Mouse (Mus musculus) MEL-GATA-1-ER (cell line): ENCODE results near the gene Cdk2.

Experiments
- DNase-seq: peaks from one replicate; pipeline ENCODE4 v3.0.0-alpha.2; 2012; ENCODE audit warnings: low read depth; ENCODE audit errors: extremely low read depth

Cdk2 gene

DNA sequence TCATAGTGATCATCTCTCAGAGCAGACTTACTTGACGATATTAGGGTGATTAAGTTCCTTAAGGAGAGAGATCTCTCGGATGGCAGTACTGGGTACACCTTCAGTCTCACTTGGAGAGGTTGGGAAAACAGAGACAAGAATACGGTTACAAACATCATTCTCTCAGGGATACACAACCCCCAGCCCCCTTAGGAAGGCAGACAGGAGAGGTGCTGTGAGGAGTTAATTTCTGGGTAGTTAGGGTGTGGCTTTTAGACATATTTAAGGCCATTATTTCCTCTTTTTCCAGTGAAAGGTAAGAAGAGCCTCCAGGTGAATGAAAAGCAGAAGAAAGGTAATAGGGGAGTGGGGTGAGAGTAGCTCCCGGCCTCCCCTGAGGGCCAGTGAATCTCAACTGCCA is 936 bp downstream of the Cdk2 start, which contains the start of gene Pmel:
Gene Pmel, plus strand, starts transcription at position 301 of the 400 bp plus-strand sequence.
- DNase-seq, result no peak

DNA sequence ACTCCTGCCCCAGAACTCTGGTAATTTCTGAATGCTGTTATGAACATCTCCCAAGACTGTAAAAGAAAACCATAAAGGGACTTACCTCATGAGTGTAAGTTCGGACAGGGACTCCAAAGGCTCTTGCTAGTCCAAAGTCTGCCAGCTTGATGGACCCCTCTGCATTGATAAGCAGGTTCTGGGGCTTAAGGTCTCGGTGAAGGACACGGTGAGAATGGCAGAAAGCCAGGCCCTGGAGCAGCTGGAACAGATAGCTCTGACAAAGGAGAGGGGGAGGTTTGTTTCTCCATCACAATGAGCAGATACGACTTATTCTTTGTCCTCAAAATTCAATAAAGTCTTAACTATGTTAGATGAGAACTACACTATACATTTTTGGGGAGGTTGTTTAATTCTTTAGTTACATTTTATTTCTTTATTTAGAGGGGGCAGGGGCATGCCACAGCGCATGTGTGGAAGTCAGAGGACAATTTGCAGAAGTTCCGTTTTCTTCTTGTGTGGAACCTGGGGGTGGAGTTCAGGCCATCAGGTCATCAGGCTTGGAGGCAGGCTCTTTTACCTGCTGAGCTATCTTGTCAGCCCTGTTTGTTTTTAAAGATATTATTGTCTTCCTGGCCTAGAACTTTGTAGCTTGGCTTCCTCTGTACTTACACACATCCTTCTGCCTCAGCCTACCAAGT is 2.4 kb downstream of the Cdk2 start:
- peak; percentile 51 for DNase-seq

DNA sequence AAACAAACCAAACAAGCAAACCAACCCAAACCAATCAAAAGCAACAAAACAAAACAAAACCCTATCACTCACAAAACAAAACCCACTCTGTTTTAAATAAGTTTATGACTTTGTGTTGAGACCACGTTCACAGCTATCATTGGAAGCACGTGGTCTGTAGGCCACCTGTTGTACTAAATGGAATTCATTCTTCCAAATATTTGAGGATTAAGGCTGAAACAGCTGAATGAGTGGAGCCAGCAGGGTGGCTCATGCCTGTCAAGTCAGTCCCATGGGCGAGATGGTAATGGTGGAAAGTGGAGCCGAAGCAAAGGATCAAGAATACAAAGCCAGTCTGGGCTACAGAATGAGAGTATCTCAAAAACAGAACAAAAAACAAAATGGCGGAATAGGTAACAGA is 4.1 kb downstream of the Cdk2 start:
- DNase-seq, result no peak

DNA sequence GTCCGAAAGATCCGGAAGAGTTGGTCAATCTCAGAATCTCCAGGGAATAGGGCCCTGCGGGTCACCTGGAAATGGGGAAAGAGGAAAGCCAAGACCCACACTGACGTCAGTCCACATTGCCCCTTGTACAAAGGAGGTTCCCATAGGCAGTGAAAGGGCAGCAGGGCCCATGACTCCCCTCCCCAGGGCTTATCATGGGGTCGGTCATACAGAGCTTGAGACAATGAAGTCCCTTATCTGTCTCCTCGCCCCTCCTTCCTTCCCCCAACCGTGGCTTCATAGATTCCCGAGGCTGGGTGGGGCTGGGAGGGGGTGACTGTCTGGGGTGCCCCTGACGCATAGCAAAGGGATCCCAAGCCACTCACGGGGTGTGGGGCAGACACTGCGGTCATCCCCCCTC is 5.2 kb downstream of the Cdk2 start:
- DNase-seq, result no peak

DNA sequence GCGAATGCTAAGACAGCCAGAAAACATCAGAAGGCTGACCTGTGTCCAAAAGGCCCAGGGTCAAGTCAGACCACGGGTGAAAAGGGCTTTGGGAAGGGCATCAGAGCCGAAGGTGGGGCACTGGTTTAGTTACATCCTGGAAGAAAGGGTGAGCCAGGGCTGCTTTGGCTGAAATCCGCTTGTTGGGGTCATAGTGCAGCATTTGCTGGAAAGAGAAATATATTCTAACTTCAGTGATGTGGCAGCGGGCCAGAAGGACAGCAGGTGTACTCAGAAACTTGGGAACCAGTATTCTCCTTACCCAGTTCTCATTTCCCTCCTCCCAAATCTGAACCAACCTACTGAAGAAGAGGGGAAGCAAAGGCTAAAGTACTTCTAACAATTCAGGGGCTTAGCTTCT is 5.8 kb downstream of the Cdk2 start:
- DNase-seq, result no peak

DNA sequence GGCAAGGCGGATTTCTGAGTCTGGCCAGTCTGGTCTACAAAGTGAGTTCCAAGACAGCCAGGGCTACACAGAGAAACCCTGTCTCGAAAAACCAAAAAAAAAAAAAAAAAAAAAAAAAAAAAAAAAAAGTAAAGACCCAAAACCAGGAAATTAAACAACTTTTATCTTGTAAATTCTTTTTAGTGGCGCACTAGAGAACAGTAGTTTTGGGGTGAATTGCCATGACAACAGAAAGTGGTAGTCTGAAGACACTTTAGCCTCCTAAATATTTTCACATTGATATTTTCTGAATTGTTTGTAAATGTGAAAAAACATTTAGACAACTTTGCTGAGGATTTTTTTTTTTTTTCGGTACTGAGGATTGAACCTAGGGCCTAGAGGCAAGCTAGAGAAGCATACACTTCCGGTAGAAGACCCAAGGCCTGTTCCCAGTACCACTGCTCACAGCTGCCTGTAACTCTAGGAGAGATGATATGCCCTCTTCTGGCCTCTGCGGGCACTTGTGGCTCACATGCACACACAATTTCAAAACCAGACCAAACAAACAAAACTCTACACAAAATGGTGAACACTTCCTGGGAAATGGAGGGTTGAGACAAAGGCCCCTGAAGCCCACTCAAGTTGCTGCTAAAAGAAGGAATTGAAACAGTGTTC is 7.6 kb downstream of the Cdk2 start:
- DNase-seq, result no peak

DNA sequence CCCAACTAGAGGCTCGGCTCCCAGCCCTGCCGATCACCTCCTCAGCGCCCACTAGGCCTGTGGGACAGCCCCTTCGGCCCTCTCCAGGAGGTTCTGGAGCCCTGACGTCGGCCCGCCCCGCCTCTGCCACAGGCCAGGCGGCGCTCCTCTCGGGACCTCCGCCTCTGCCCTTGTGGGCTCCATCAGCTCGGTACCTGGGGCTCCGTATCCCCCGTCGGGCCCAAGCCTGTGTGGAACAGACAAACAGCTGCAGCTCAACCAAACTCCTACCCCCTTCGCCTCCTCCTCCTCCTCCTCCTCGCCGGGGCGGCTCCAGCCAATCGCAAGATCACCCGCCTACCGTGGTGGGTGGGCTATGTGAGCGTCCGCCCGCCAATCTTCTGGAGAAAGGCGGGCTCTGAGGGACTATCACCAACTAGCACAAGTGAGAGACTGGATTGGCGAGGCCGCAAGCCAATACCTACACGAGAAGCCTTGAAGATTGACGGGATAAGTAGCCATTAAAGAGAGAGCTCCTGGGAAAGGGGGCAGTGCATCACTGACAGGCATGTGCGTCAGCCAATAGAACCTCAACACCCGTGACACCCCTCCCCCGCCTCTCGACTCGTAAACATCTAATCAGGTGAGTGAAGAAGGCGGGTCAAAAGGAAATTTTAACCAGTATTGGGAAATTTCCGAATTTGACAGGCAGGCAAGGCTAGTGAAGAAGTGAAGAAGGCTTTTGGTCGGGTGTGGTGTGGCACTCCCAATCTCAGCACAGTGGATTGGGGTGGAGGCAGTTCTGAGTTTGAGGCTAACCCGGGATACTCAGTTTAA is 8.6 kb downstream of the Cdk2 start, which contains the start of gene Rab5b:
Gene Rab5b, minus strand, starts transcription at position 273 of the 816 bp plus-strand sequence.
- peak; percentile 99 for DNase-seq

DNA sequence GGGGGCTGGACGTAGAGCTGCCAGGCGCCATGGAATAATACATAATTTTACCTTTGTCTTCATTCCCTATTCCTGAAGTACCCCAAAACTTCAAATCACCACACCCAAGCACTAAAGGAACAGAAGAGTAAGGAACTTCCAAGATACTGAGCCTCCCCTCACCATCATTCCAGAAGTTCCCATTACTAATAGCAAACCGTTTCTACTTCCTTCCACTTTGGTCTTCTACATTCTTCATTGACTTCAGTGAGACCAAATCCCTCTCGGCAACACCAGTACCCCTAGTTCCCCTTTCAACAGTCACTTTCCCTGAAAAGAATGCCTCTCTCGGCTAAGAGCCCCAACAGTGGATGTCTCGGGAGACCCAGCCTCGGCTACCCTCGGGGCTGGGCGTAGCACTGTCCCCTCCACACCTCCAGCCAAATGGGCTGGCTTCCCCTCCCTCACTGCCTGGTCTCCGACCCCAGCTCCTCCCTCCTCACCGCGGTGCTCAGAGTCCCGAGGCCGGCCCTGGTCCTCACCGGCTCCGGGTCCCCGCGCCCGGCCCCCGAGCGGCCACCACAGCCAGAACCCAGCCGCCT is 9.3 kb downstream of the Cdk2 start:
- peak; percentile 64 for DNase-seq

DNA sequence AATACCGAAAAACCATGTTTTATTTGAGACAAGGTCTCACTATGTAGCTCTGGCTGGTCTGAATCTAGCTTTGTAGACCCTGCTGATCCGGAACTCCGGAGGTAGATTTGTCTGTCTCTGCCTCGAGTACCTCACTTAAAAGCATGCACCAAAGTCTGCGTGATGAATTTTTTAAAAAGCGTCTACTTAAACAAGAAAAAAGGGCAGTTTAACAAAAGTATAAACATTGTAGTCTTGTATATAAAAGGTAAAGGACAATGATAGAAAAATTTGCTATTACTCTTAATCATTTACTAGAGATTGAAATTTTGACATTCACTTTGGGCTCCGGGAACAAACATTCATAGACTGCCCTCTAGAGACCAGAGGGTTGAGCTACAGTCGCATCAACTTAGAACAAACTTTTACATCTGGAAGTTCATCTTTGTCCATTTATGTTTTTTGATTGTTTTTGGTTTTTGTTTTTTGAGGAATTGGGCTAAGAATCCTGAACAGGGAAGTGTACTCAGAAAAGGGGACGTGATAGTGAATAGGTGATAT is 30.3 kb downstream of the Cdk2 start:
- DNase-seq, result peak; percentile 53

DNA sequence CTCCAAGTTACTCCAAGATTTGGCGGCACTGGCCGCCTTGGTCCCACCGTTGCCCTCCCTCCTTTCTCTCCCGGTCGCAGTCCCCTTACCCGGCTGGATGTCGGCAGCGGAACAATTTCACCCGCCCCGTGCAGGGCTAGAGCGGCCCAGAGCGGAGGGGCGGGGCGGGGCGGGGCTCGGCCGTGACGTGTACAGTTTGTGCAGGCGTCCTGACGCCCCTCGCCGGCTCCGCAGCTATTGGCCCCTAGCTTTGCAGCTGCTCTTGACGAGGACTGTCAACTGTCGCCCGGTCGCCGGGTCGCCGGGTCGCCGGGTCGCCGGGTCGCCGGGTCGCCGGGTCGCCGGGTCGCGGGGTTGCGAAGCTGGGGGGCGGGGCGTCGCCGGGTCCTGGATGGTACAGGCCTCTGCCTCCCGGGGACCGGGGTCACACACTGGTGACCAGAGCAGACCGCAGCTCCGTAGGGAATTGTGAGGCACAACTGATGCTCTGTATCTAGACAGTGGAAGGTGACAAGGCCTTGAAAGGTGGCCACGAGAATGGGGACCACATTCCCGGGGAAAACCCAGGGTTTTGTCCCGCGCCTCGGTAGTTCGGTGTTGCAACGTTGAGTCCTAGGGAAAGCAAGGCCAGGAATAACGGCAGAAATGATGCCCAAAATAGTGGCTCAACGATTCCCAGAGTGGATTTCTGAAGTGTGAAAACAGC is 30.9 kb downstream of the Cdk2 start, which contains the start of gene Suox:
Gene Suox, minus strand, starts transcription at position 311 of the 706 bp plus-strand sequence.
- DNase-seq, result peak; percentile 54

DNA sequence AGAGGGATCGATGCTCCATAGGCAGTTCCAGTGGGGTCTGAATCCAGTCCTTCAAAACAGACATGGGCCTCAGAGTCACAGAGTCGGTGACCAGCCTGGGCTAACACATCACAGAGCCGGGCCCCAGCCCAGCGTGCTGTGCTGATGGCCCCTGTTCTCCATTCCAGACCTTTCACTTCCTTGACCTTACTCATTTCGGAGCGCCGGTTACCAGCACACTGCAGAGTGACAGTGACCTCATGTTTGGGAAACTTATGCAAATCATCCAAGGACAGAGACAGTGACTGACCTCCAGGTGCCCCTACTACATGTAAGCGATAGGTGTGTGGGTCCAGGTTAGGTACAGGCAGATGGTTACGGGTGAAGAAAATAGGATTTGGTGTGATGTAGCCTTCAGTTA is 33.7 kb downstream of the Cdk2 start:
- DNase-seq, result no peak

DNA sequence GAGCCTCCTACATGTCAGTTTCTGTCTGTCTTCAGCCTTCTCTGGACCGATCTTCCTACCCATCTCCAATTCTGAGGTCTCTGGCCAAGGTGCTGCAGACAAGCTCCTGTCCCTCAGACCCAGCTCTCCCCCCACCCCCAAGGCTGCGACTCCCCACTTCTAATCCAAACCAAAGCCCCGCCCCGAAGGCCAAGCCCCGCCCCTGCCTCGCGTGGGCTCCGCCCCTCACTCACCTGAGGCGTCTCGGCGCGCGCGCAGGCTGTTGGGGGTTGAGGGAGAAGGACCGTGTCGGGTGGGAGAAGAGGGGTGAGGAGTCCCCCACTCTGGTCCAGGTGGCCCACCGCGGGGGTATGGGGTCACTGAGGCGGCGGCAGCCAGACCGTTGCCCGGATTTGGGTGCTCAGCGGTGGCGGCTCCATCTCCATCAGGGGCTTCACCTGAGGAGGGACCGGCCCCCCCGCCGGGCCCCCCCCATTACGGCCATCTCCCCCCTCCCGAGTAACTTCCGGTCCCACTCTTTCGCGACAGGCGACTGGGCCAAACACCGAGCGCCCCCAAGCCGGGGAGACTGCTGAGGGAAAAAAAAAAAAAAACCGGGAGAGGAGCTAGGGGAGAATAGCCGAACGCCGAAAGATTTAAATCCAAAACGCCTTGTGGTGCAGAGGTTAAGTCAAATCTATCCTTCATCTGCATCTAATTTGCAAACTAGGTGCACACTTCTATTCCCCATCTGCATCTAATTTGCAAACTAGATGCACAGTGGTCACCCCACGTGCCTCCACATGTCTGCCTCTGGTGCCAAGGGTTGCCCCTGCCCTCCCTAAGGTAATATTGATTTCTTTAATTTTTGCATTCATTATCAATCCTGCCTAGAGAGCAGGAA is 35.8 kb downstream of the Cdk2 start:
- DNase-seq, result no peak

DNA sequence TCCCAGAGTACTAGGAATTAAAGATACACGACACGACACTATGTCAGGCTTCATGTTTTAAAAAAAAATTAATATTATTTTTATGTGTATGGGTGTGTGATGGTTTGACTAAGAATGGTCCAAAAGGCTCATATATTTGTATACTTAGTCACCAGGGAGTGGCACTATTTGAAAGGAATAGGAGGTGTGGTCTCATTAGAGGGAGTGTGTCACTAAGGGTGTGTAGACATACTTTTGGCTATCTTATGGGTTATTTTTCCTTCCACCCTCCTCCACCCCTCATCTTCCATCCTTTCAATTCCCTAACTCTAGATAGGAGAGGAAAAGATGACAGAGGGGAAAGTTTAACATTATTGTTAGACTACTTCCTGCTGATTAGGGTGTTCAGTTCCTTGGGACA is 39.0 kb downstream of the Cdk2 start:
- no peak for DNase-seq

DNA sequence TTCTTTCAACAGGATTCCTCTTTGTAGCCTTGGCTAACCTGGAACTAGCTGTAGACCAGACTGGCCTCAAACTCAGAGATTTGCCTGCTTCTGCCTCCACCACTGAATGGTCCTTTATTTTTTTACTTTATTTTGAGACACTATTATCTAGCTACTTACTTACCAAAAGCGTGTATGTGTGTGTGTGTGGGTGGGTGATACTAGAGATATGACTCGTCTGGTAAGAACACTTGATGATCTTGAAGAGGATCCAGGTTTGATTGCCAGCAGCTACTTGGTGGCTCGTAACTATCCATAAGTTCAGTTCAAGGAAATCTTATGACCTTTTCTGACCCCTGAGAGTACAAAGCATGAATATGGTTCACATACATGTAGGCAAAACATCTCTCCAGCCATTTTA is 39.5 kb downstream of the Cdk2 start:
- DNase-seq, result no peak

DNA sequence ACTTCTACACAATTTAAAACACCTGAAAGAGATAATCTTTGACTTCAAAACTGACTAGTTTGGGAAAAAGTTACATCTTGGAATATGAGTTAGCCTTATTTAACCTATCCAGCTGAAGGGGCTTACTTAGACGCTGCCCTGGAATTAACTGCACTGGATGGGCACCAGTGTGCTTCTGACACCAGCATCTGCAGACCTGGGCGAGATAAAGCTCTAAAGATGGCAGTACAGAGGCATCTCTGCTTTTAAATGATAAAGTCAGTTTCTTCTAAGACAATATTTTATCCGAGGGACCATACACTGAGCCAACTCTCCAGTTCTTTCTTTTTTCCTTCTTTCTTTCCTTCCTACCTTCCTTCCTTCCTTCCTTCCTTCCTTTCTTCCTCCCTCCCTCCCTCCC is 40.0 kb downstream of the Cdk2 start:
- DNase-seq, result no peak

DNA sequence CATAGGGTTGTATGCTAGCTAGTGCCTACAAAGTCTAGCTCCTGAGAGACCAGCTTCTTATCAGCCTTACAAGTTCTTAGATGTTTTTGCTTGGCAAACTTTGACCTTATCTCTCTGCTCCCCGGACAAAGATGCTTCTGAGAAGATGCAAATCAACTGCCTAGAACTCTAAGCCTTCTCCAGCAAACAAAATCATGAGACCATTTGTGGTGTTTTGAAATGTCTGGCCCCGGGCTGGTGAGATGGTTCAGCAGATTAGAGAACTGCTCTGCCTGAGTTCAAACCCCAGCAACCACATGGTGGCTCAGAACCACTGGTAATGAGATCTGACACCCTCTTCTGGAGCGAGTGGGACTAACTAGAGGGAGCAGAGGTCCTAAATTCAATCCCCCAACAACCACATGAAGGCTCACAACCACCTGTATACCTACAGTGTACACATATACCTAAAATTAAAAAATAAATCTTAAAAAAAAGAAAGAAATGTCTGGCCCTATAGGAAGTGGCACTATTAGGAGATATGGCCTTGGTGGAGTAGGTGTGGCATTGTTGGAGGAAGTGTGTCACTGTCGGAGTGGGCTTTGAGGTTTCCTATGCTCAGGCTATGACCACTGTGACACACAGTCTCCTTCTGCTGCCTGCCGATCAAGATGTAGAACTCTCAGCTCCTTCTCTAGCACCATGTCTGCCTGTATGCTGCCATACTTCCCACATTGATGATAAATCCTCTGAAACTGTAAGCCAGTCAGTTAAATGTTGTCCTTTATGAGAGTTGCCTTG is 41.2 kb downstream of the Cdk2 start:
- DNase-seq, result peak; percentile 26

DNA sequence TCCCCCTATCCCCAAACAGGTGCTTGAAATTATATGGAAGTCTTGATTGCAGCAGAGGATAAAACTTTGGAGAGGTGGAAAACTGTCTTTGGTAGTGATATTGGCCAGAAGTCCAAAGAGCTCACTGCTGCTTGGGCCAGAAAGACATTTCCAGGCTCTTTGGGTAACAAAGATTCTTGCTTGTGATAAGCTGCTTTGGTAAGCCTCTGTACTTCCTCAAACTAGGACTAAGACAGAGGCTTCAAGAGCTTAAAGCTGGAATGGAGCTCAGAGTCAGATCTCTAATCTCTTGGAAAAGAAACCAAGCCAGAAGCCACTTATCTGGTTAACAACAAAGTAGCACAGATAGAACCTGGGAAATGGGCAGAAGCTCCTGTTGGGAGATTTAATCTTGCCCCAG is 42.4 kb downstream of the Cdk2 start:
- no peak for DNase-seq

DNA sequence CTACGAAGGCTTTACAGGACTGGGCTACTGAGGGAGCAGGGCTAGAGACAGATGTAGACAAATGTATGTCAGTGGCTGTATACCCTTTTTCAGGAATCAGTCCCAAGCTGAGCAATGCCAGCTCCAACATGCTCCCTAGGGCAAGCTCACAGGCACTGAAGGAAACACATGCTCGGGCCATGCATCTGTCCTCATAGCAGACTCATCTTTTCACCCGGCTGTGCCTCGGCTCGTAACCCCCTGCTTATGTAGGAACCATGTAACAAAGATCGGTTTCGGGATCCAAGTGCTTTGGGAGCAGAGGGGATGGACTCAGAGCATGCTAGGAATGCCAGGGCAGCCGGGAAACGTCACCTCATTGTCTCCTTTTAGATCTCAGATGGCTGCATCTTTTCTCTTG is 45.3 kb downstream of the Cdk2 start:
- no peak for DNase-seq

DNA sequence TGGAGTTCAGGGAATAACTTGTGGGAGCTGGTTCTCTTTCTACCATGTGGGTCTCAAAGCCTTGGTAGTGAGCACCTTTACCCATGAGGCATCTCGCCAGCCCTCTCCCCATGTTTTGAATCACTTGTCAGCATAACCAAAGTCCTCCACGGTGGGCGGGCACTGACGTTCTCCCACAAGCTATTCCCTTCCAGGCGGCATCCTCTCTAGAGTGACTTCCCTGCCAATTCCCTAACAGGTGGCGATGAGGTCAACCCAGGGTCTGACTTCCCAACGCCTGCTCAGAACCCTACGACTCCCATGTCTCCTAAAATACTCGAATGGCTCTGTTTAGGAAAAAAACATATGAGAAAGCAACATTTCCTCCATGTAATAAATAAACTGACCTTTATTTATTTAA is 47.0 kb downstream of the Cdk2 start:
- DNase-seq, result no peak
